Mouse (Mus musculus) stomach, postnatal 0 days (tissue): ENCODE data around the gene Ascc3. TPM values are rescaled to one million over a fixed set of nuclear protein-coding genes. Genes with fewer than 3 reads are reported as not detected.

ENCODE experiments used
- ATAC-seq: fragments of 200-750 bp; cut with Nextera tagmentation; 2 replicates; pipeline ENCODE4 v1.8.0; 2017; ENCODE audit not compliant: low FRiP score, low TSS enrichment
- DNase-seq: peaks from one replicate; pipeline ENCODE4 v3.0.0-alpha.2; 2016; ENCODE audit warnings: low spot score
- H3K27ac ChIP-seq: fragments of 300-500 bp; sonication (generic); replicated peaks from 2 replicates; pipeline ENCODE4 v1.5.1; 2014; ENCODE audit warnings: mild to moderate bottlenecking, control low read depth
- H3K27me3 ChIP-seq: fragments of 300-500 bp; sonication (generic); 2 replicates; pipeline ENCODE4 v1.6.1; 2014; ENCODE audit warnings: low read length; ENCODE audit not compliant: control insufficient read depth, insufficient read depth
- H3K36me3 ChIP-seq: fragments of 300-500 bp; sonication (generic); 2 replicates; pipeline ENCODE4 v1.6.1; 2014; ENCODE audit warnings: low read length, mixed read lengths; ENCODE audit not compliant: control insufficient read depth, insufficient read depth
- H3K4me1 ChIP-seq: fragments of 300-500 bp; sonication (generic); replicated peaks from 2 replicates; pipeline ENCODE4 v1.6.1; 2014; ENCODE audit warnings: antibody characterized with exemption; ENCODE audit not compliant: control insufficient read depth, insufficient read depth
- H3K4me2 ChIP-seq: fragments of 300-500 bp; sonication (generic); replicated peaks from 2 replicates; pipeline ENCODE4 v1.6.1; 2014; ENCODE audit warnings: low read depth, mild to moderate bottlenecking, control low read depth, moderate library complexity
- H3K4me3 ChIP-seq: fragments of 300-500 bp; sonication (generic); 2 replicates; pipeline ENCODE4 v1.5.1; 2014; ENCODE audit warnings: low read depth, low read length, control low read depth
- H3K9ac ChIP-seq: fragments of 300-500 bp; sonication (generic); 2 replicates; pipeline ENCODE4 v1.6.1; 2014; ENCODE audit warnings: mild to moderate bottlenecking, low read length, control low read depth, mixed read lengths
- H3K9me3 ChIP-seq: fragments of 300-500 bp; sonication (generic); 2 replicates; pipeline ENCODE4 v1.6.1; 2016; ENCODE audit warnings: low read length; ENCODE audit not compliant: control insufficient read depth
- CTCF ChIP-seq: IDR thresholded peaks from 2 replicates; pipeline ENCODE4 v1.5.1; 2016; ENCODE audit warnings: antibody characterized with exemption, low read depth, mild to moderate bottlenecking, moderate library complexity
- EP300 ChIP-seq: optimal IDR thresholded peaks from 2 replicates; pipeline ENCODE3; 2016; ENCODE audit warnings: antibody characterized with exemption
- WGBS: fragments of 180-500 bp; shearing (Covaris S2); extraction: QIAGEN DNeasy Blood & Tissue Kit; methylation state at CpG from one replicate; pipeline ENCODE4 v1.1.7; 2014; 5-methylcytosine and 5-hydroxymethylcytosine counted together
- polyA plus RNA-seq: library from polyadenylated mRNA; unstranded; fragments of >200 nt; fragmentation: Nextera tagmentation; extraction: Ambion mirVana; gene quantifications from 2 replicates; pipeline ENCODE4 v1.2.1, GENCODE M21; 2015

Gene Ascc3
- polyA plus RNA-seq, 1 experiment from 2014 or later = 10.2 TPM

GRCm38 (mm10) chr10:50613840-50614239 lies 21.4 kb downstream of the Ascc3 start:
- Histone ChIP-seq H3K4me3 (no peak overlapping the region), H3K4me1 (no peaks in the 10 kb centered on the region), H3K27me3 (no peaks in the 10 kb centered on the region), H3K36me3 (no peaks in the 10 kb centered on the region), H3K27ac (no peak overlapping the region), H3K9ac (no peak overlapping the region), H3K9me3 (no peaks in the 10 kb centered on the region), H3K4me2 (no peak overlapping the region)
- ATAC-seq = no peak
- TF ChIP-seq CTCF (no peak), EP300 (no peak)
- no peak for DNase-seq
- WGBS = 97% methylated on average over 9 of the region's 9 CpGs

GRCm38 (mm10) chr10:50625874-50626273 lies 33.4 kb downstream of the Ascc3 start:
- no peak for TF ChIP-seq EP300
- no peak for TF ChIP-seq CTCF
- H3K36me3 ChIP-seq = no peaks in the 10 kb centered on the region
- no peak overlapping the region for H3K4me3 ChIP-seq
- 35% methylated on average over 1 of the region's 1 CpGs for WGBS
- DNase-seq = no peak
- H3K9ac ChIP-seq = no peak overlapping the region
- no peak overlapping the region for H3K4me2 ChIP-seq
- H3K9me3 ChIP-seq = no peaks in the 10 kb centered on the region
- no peaks in the 10 kb centered on the region for H3K4me1 ChIP-seq
- no peaks in the 10 kb centered on the region for H3K27me3 ChIP-seq
- no peak for ATAC-seq
- H3K27ac ChIP-seq = no peak overlapping the region

DNA sequence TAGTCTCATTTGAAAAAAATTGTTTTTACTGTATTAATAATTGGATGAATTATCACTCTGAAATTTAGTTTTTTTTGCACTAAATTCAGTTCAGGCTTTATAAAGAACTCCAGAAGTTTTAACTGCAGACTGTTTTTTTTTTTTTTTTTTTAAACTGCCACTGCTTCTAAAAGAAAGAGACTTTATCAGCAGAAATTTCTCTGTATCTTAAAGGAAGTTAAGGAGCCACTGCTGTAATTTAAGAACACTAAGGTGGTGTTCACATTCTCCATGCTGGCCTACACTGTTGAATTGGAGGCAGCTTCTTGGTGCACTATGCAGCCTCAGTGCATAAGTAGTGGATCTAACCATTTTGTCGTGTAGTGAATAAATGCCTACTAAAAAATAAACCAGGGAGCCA lies 47.1 kb downstream of the Ascc3 start:
- WGBS = 64% methylated on average over 1 of the region's 1 CpGs

GRCm38 (mm10) chr10:50650612-50651011 lies 58.1 kb downstream of the Ascc3 start:
- no peak overlapping the region for H3K4me3 ChIP-seq
- no peak overlapping the region for H3K9ac ChIP-seq
- TF ChIP-seq EP300 (no peak), CTCF (no peak)
- no peaks in the 10 kb centered on the region for H3K9me3 ChIP-seq
- no peaks in the 10 kb centered on the region for H3K36me3 ChIP-seq
- H3K27me3 ChIP-seq = no peaks in the 10 kb centered on the region
- no peak for DNase-seq
- H3K4me1 ChIP-seq = no peaks in the 10 kb centered on the region
- no peak overlapping the region for H3K4me2 ChIP-seq
- no peak overlapping the region for H3K27ac ChIP-seq
- WGBS = 87% methylated on average over 8 of the region's 8 CpGs
- no peak for ATAC-seq

More for the DNA sequence above, 47.1 kb downstream of the Ascc3 start:
- Histone ChIP-seq H3K4me2 (no peak overlapping the region), H3K36me3 (peaks cover 3% of the 10 kb centered on the region; the same call in 1 of the 2 replicates), H3K9ac (no peak overlapping the region), H3K9me3 (no peaks in the 10 kb centered on the region), H3K4me3 (no peak overlapping the region), H3K27ac (no peak overlapping the region), H3K4me1 (no peaks in the 10 kb centered on the region), H3K27me3 (no peaks in the 10 kb centered on the region)
- DNase-seq (no peak), ATAC-seq (no peak)
- no peak for TF ChIP-seq CTCF

DNA sequence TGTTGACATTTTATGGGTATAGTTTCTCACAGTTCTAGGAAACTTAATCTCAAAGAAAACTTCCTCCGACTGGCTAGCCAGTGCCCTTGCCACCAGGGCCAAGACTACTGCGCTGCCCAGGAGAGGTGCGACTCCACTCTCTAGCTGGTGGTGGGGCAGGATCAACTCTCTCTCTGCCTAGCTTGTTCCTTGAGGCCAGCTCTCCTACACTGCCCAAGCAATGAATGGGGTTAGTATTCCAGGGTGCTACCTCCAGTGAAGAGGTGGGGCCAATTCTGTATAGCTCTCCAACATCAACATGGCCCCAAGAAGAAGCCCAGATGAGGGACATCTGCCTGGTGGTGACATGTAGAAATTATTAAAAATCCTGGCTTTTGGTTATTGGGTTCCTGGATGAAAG lies 61.1 kb downstream of the Ascc3 start:
- no peaks in the 10 kb centered on the region for H3K4me1 ChIP-seq
- no peak overlapping the region for H3K9ac ChIP-seq
- DNase-seq = no peak
- H3K27ac ChIP-seq = no peak overlapping the region
- WGBS = 96% methylated on average over 3 of the region's 3 CpGs
- no peak for TF ChIP-seq CTCF
- no peak for TF ChIP-seq EP300
- no peak overlapping the region for H3K4me3 ChIP-seq
- no peak for ATAC-seq
- H3K27me3 ChIP-seq = no peaks in the 10 kb centered on the region
- H3K36me3 ChIP-seq = no peaks in the 10 kb centered on the region
- H3K4me2 ChIP-seq = no peak overlapping the region
- H3K9me3 ChIP-seq = no peaks in the 10 kb centered on the region

DNA sequence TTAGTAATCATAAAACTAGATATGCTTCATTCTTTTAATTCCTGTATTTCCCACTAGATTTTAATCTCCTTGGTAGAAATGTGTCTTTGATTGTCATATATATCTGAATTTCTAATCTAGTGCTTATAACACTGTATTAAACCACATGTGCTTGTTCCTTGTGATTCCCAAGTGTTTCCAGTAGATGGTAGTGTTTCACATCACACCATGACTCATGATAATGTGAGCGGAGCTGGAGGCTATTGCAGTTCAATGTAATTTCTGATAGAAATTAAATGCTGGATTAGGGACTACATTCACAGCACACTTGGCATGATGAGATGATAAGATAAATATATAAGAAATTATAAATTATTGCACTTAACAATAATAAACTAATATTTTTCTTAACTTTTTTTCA lies 64.9 kb downstream of the Ascc3 start:
- Histone ChIP-seq H3K27ac (no peak overlapping the region), H3K4me1 (no peaks in the 10 kb centered on the region), H3K36me3 (no peaks in the 10 kb centered on the region), H3K4me2 (no peak overlapping the region), H3K27me3 (no peaks in the 10 kb centered on the region), H3K9ac (no peak overlapping the region), H3K4me3 (no peak overlapping the region), H3K9me3 (no peaks in the 10 kb centered on the region)
- DNase-seq (no peak), ATAC-seq (no peak)
- TF ChIP-seq EP300 (no peak), CTCF (peak; percentile 75)
- 41% methylated on average over 1 of the region's 1 CpGs for WGBS
